Mouse (Mus musculus) heart, embryonic 15.5 days (tissue): Measurements from ENCODE around the gene 4833427G06Rik. TPM values are rescaled to one million over a fixed set of nuclear protein-coding genes. Genes with fewer than 3 reads are reported as not detected.

ENCODE experiments used
- ATAC-seq: fragments of 200-750 bp; cut with Nextera tagmentation; replicated peaks from 2 replicates; pipeline ENCODE4 v1.8.0; 2017; ENCODE audit warnings: low read depth, moderate TSS enrichment; ENCODE audit not compliant: insufficient number of reproducible peaks, insufficient read depth, low FRiP score
- H3K27ac ChIP-seq: fragments of 300-500 bp; sonication (generic); 2 replicates; pipeline ENCODE4 v1.5.1; 2015; ENCODE audit warnings: mild to moderate bottlenecking, inconsistent platforms
- H3K27me3 ChIP-seq: fragments of 300-500 bp; sonication (generic); 2 replicates; pipeline ENCODE4 v1.6.1; 2015; ENCODE audit warnings: inconsistent platforms
- H3K36me3 ChIP-seq: fragments of 300-500 bp; sonication (generic); 2 replicates; pipeline ENCODE4 v1.6.1; 2015; ENCODE audit warnings: mild to moderate bottlenecking, inconsistent platforms
- H3K4me1 ChIP-seq: fragments of 300-500 bp; sonication (generic); replicated peaks from 2 replicates; pipeline ENCODE4 v1.6.1; 2015; ENCODE audit warnings: inconsistent platforms
- H3K4me2 ChIP-seq: fragments of 300-500 bp; sonication (generic); 2 replicates; pipeline ENCODE4 v1.6.1; 2015; ENCODE audit warnings: inconsistent platforms, mild to moderate bottlenecking, moderate library complexity
- H3K4me3 ChIP-seq: fragments of 300-500 bp; sonication (generic); 2 replicates; pipeline ENCODE4 v1.5.1; 2015; ENCODE audit warnings: mild to moderate bottlenecking, inconsistent platforms
- H3K9ac ChIP-seq: fragments of 300-500 bp; sonication (generic); 2 replicates; pipeline ENCODE4 v1.6.1; 2015; ENCODE audit warnings: mild to moderate bottlenecking, inconsistent platforms
- H3K9me3 ChIP-seq: fragments of 300-500 bp; sonication (generic); replicated peaks from 2 replicates; pipeline ENCODE4 v1.6.1; 2016; ENCODE audit warnings: inconsistent platforms
- WGBS: fragments of 180-500 bp; shearing (Covaris S2); methylation state at CpG from one replicate; pipeline ENCODE4 v1.1.7; 2015; ENCODE audit warnings: mixed read lengths; 5-methylcytosine and 5-hydroxymethylcytosine counted together
- polyA plus RNA-seq: library from polyadenylated mRNA; unstranded; fragments of >200 nt; fragmentation: Nextera tagmentation; extraction: Ambion mirVana; gene quantifications from 2 replicates; pipeline ENCODE4 v1.2.1, GENCODE M21; 2015

The 4833427G06Rik gene
- polyA plus RNA-seq, 1 experiment from 2014 or later = not detected

GRCm38 (mm10) chr9:51105751-51106150 is 3.9 kb upstream of the 4833427G06Rik start:
- H3K9ac ChIP-seq = no peak overlapping the region
- H3K27ac ChIP-seq = no peak overlapping the region
- H3K36me3 ChIP-seq = no peaks in the 10 kb centered on the region
- 0 out of 2 replicates have a peak, but pooled peaks cover 10% of the 10 kb centered on the region for H3K27me3 ChIP-seq
- peaks cover 16% of the 10 kb centered on the region for H3K4me1 ChIP-seq
- H3K4me2 ChIP-seq = no peak overlapping the region
- ATAC-seq = no peak
- WGBS = 69% methylated on average over 2 of the region's 2 CpGs
- no peaks in the 10 kb centered on the region for H3K9me3 ChIP-seq
- no peak overlapping the region for H3K4me3 ChIP-seq

- 0 out of 2 replicates have a peak, but pooled peaks have one; percentile 27 for ATAC-seq
- Histone ChIP-seq H3K27me3 (peaks cover 18% of the 10 kb centered on the region), H3K4me1 (peaks cover 16% of the 10 kb centered on the region), H3K27ac (no peak overlapping the region), H3K4me3 (peak overlapping the region; percentile 63), H3K9ac (peak overlapping the region; percentile 60), H3K36me3 (no peaks in the 10 kb centered on the region), H3K4me2 (peak overlapping the region; percentile 100), H3K9me3 (no peaks in the 10 kb centered on the region)
- 12% methylated on average over 30 of the region's 30 CpGs for WGBS
Measured at GRCm38 (mm10) chr9:51103808-51104514, 2.1 kb upstream of the 4833427G06Rik start.

GRCm38 (mm10) chr9:51102963-51103807 is 1.3 kb upstream of the 4833427G06Rik start:
- ATAC-seq = 0 out of 2 replicates have a peak, but pooled peaks have one; percentile 31
- peak overlapping the region; percentile 100 for H3K4me2 ChIP-seq
- 3% methylated on average over 43 of the region's 44 CpGs for WGBS
- no peaks in the 10 kb centered on the region for H3K36me3 ChIP-seq
- peaks cover 16% of the 10 kb centered on the region for H3K4me1 ChIP-seq
- H3K9ac ChIP-seq = peak overlapping the region; percentile 60
- H3K27ac ChIP-seq = no peak overlapping the region
- H3K4me3 ChIP-seq = peak overlapping the region; percentile 63
- no peaks in the 10 kb centered on the region for H3K9me3 ChIP-seq
- peaks cover 18% of the 10 kb centered on the region for H3K27me3 ChIP-seq

- no peaks in the 10 kb centered on the region for H3K4me1 ChIP-seq
- WGBS = 44% methylated on average over 2 of the region's 2 CpGs
- H3K4me3 ChIP-seq = no peak overlapping the region
- H3K9me3 ChIP-seq = no peaks in the 10 kb centered on the region
- H3K9ac ChIP-seq = no peak overlapping the region
- H3K27ac ChIP-seq = no peak overlapping the region
- H3K4me2 ChIP-seq = no peak overlapping the region
- no peak for ATAC-seq
- H3K36me3 ChIP-seq = no peaks in the 10 kb centered on the region
- peaks cover 7% of the 10 kb centered on the region for H3K27me3 ChIP-seq
Measured at GRCm38 (mm10) chr9:51096306-51096705, 5.6 kb downstream of the 4833427G06Rik start.

GRCm38 (mm10) chr9:51093697-51094096 is 8.2 kb downstream of the 4833427G06Rik start:
- H3K4me1 ChIP-seq = no peaks in the 10 kb centered on the region
- H3K9me3 ChIP-seq = no peaks in the 10 kb centered on the region
- H3K27me3 ChIP-seq = no peaks in the 10 kb centered on the region
- no peaks in the 10 kb centered on the region for H3K36me3 ChIP-seq
- H3K4me2 ChIP-seq = no peak overlapping the region
- no peak for ATAC-seq
- no peak overlapping the region for H3K4me3 ChIP-seq
- no peak overlapping the region for H3K27ac ChIP-seq
- no peak overlapping the region for H3K9ac ChIP-seq
- 43% methylated on average over 5 of the region's 5 CpGs for WGBS

GRCm38 (mm10) chr9:51081614-51082013 is 20.3 kb downstream of the 4833427G06Rik start:
- Histone ChIP-seq H3K36me3 (no peaks in the 10 kb centered on the region), H3K27ac (no peak overlapping the region), H3K4me1 (peaks cover 8% of the 10 kb centered on the region), H3K4me3 (no peak overlapping the region), H3K9ac (no peak overlapping the region), H3K27me3 (no peaks in the 10 kb centered on the region), H3K9me3 (no peaks in the 10 kb centered on the region), H3K4me2 (no peak overlapping the region)
- ATAC-seq = no peak
- WGBS = 76% methylated on average over 5 of the region's 5 CpGs

- peak within 1 kb of the TSS; percentile 54 for H3K4me3 ChIP-seq
- H3K27me3 ChIP-seq = 0 out of 2 replicates have a peak, but pooled peaks cover under 1% of the 10 kb centered on the region
- under 1% methylated on average over 14 of the region's 14 CpGs for WGBS
- peak within 1 kb of the TSS; percentile 70 for H3K27ac ChIP-seq
- no peaks in the 10 kb centered on the region for H3K9me3 ChIP-seq
- ATAC-seq = peak; percentile 94
- no peaks in the 10 kb centered on the region for H3K36me3 ChIP-seq
- H3K4me1 ChIP-seq = peaks cover 19% of the 10 kb centered on the region
- peak within 1 kb of the TSS; percentile 89 for H3K4me2 ChIP-seq
- H3K9ac ChIP-seq = peak within 1 kb of the TSS; percentile 56
Measured at GRCm38 (mm10) chr9:51076979-51077315, 24.9 kb downstream of the 4833427G06Rik start, which contains the start of gene Layn. TSS of gene Layn (minus strand) at chr9:51077094.

GRCm38 (mm10) chr9:51076300-51076978 is 25.4 kb downstream of the 4833427G06Rik start:
- peak overlapping the region; percentile 56 for H3K9ac ChIP-seq
- WGBS = under 1% methylated on average over 17 of the region's 17 CpGs
- peak overlapping the region; percentile 70 for H3K27ac ChIP-seq
- H3K4me1 ChIP-seq = peaks cover 19% of the 10 kb centered on the region
- H3K4me2 ChIP-seq = peak overlapping the region; percentile 89
- H3K36me3 ChIP-seq = no peaks in the 10 kb centered on the region
- H3K9me3 ChIP-seq = no peaks in the 10 kb centered on the region
- peak; percentile 23; the same call in 1 of the 2 replicates for ATAC-seq
- peak overlapping the region; percentile 54 for H3K4me3 ChIP-seq
- H3K27me3 ChIP-seq = 0 out of 2 replicates have a peak, but pooled peaks cover 3% of the 10 kb centered on the region

GRCm38 (mm10) chr9:51075780-51076179 is 26.1 kb downstream of the 4833427G06Rik start:
- Histone ChIP-seq H3K36me3 (no peaks in the 10 kb centered on the region), H3K9ac (no peak overlapping the region), H3K27ac (peak overlapping the region; percentile 70), H3K9me3 (no peaks in the 10 kb centered on the region), H3K4me3 (peak overlapping the region; percentile 54), H3K4me2 (peak overlapping the region; percentile 89), H3K4me1 (peaks cover 19% of the 10 kb centered on the region), H3K27me3 (0 out of 2 replicates have a peak, but pooled peaks cover 3% of the 10 kb centered on the region)
- WGBS = 28% methylated on average over 3 of the region's 3 CpGs
- ATAC-seq = peak; percentile 71

- ATAC-seq = no peak
- H3K4me3 ChIP-seq = no peak overlapping the region
- WGBS = 30% methylated on average over 4 of the region's 4 CpGs
- H3K4me2 ChIP-seq = no peak overlapping the region
- H3K4me1 ChIP-seq = peaks cover 13% of the 10 kb centered on the region
- 0 out of 2 replicates have a peak, but pooled peaks cover 3% of the 10 kb centered on the region for H3K27me3 ChIP-seq
- no peaks in the 10 kb centered on the region; the same call in 1 of the 2 replicates for H3K36me3 ChIP-seq
- H3K9ac ChIP-seq = no peak overlapping the region
- H3K27ac ChIP-seq = no peak overlapping the region
- H3K9me3 ChIP-seq = no peaks in the 10 kb centered on the region
Measured at GRCm38 (mm10) chr9:51070801-51071200, 31.1 kb downstream of the 4833427G06Rik start.

GRCm38 (mm10) chr9:51068202-51068601 is 33.7 kb downstream of the 4833427G06Rik start:
- H3K9ac ChIP-seq = no peak overlapping the region
- H3K27me3 ChIP-seq = 0 out of 2 replicates have a peak, but pooled peaks cover 3% of the 10 kb centered on the region
- peaks cover 8% of the 10 kb centered on the region for H3K4me1 ChIP-seq
- 53% methylated on average over 3 of the region's 3 CpGs for whole genome bisulfite sequencing
- no peak overlapping the region for H3K4me2 ChIP-seq
- H3K9me3 ChIP-seq = no peaks in the 10 kb centered on the region
- no peak overlapping the region for H3K4me3 ChIP-seq
- H3K36me3 ChIP-seq = no peaks in the 10 kb centered on the region; the same call in 1 of the 2 replicates
- no peak overlapping the region for H3K27ac ChIP-seq
- ATAC-seq = no peak
